Mouse (Mus musculus) E14TG2a.4 (cell line): ENCODE data around the gene Tax1bp3.

Experiments used
- CTCF ChIP-seq: conservative IDR thresholded peaks from 2 replicates; pipeline ENCODE4 v1.5.1; 2014; ENCODE audit warnings: low read length
- POU5F1 ChIP-seq: IDR thresholded peaks from 2 replicates; pipeline ENCODE4 v1.6.1; 2014; ENCODE audit warnings: low read length, borderline replicate concordance

DNA sequence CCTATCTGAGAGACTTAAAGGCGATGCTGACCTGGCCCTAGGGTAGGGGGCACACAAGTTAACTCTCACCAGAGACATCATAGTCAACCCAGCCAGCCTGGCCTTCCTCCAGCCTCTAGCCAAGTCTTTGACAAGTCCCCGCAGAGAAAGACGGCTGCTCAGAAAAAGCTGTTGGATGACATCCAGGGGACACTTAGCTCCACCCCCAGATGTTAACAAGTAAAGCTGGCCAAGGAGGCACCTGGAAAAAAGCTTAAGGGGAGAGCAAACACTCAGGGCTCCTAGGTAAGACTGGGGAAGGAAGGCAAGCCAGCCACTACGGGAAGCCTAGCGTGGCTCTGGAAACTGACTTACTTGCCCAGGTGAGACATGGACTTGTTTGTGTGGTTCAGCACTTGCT, 4.7 kb upstream of the Tax1bp3 start:
- TF ChIP-seq CTCF: no peak
- TF ChIP-seq POU5F1: no peak
